Mouse (Mus musculus): ENCODE results near the gene Cdk7.

DNA sequence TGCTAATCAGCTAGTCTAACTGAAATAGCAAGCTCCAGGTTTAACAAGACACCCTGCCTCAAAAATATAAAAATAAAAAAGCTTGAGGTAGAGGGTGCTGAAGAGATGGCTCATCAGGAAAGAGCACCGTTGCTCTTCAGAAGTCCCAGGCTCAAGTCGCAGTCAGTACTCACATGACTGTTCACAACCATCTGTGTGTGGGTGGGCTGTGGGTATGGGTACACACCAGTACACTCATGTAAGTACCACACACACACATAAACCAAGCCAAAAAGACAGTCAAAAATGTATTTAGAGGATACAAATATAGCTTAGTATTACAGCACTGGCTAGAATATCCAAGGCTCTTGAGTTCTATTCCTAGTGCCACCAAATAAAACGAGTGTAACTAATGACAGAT, 15.4 kb upstream of the Cdk7 start:
- TF ChIP-seq CTCF (IDR thresholded peaks at IDR 0.05; ENCODE audit: low read depth, low read length), result no peak
- no peak for TF ChIP-seq POLR2A (IDR thresholded peaks at IDR 0.05; ENCODE audit: insufficient read depth, low read length)

Data from ES-Bruce4 (cell line).